Mouse (Mus musculus): ENCODE measurements around the gene Ccl25. TPM values are rescaled to one million over a fixed set of nuclear protein-coding genes. Genes with fewer than 3 reads are reported as not detected.

Ccl25 gene
- polyA plus RNA-seq (2012; rRNA removed), result 1.6 and 1.7 TPM in 2 replicates

DNA sequence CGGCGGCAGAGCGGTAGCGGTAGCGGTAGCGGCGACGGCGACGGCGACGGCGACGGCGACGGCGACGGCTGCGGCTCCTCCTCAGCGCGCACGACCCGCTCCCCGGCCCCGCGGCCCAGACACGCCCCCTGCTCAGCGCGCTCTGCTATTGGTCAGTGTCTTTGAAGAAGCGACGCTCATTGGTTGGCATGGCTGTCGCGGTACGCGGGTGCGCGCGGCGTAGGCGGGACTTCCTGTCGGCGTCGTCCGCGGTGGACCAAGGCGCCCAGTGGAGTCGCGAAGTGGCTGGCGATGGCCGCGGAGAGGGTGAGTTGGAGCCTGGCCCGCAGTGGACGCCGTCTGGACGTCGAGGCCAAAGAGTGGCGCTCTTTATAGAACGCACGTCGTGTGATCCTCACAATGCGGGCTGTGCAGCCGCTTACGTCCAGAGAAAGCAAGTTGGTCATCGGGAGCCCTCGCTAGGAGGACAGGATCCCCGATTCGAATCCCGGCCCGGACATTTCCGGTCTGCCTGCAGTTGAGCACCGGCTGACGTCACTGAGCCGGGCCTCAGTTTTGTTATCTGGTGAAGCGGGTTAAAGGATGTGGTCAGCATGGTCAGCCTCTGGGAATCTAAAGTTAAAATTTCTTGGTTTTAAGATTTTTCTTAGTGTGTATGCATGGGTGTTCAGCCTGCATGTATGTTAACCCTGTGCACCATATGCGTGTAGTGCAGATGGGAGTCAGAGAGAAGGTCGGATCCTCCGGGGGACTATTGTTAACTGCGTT lies at the start of gene Ccl25, which contains the start of gene Elavl1:
Gene Ccl25 (plus strand): TSS at position 228 of the 768 bp plus-strand sequence.
Gene Elavl1 (minus strand): TSS at position 431 of the 768 bp plus-strand sequence.
- H3K4me1 ChIP-seq (ENCODE audit: control insufficient read depth, insufficient read depth, insufficient read length), result peaks cover 9% of the 10 kb centered on the region

DNA sequence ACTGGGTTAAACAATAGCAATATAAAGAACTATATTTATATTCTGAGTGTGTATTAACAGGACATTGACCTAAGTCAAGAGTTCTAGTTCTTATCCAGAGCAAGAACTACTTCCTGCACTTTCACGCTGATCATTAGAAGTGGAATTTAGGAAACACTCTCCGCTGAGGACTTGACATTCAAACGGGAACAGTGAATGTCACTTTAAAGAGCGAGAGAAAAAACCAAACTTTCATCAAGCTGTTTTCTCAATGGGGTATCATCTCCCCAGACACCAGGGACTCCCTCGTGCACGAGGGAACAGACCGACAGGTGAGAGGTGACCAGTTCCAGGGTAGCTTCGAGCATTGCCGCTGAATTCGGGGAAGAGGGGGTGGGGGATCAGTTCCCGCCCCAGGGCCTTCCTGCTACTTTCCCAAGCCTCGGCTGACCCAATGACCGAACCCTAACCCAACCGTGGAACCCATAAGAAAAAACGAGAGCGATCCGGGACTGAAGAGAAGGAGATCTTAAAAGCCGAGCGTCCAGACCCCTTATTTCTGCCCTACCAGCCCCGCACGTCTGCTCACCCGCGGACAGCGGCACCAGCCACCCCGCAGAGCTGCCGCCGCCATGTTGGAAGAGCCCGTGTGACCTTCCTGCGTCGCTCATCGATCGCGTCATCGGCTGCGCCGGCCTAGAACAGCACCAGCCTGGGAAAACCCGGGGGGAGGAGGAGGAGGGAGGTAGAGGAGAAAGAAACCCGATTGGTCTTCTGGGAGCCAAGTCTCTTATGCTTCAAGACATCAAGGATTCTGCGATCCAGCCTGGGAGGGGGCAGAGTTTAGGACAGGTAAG lies 49.5 kb upstream of the Ccl25 start, which contains the start of gene Timm44:
Gene Timm44 (minus strand): TSS at position 639 of the 836 bp plus-strand sequence.
- H3K27ac ChIP-seq (ENCODE audit: insufficient read depth, low read length), result peak within 1 kb of the TSS; percentile 61
- H3K4me3 ChIP-seq (ENCODE audit: extremely low read depth, insufficient read depth, insufficient read length), result peak within 1 kb of the TSS; percentile 74
- WGBS, result under 1% methylated on average over 39 of the region's 39 CpGs
- TF ChIP-seq CTCF (IDR thresholded peaks at IDR 0.05; ENCODE audit: extremely low read depth, insufficient read depth, insufficient read length, insufficient replicate concordance) (no peak), POLR2A (IDR thresholded peaks at IDR 0.05; ENCODE audit: low read depth, low read length) (peak; percentile 58)
- peaks cover 4% of the 10 kb centered on the region; the same call in 1 of the 2 replicates for H3K4me1 ChIP-seq (ENCODE audit: control insufficient read depth, insufficient read depth, insufficient read length)
- no peaks in the 10 kb centered on the region for H3K27me3 ChIP-seq (ENCODE audit: control insufficient read depth, insufficient read depth, low read length)
- H3K36me3 ChIP-seq (ENCODE audit: control insufficient read depth, insufficient read depth, low read length), result peaks cover 5% of the 10 kb centered on the region; the same call in 1 of the 2 replicates
- peak; percentile 81 to 93 for DNase-seq (ENCODE audit: low read depth in 1 of 2, low spot score in 2 of 2)

More for the DNA sequence above, at the start of gene Ccl25, which contains the start of gene Elavl1:
- peak within 1 kb of the TSS; percentile 80 for H3K4me3 ChIP-seq (ENCODE audit: extremely low read depth, insufficient read depth, insufficient read length)
- H3K27ac ChIP-seq (ENCODE audit: insufficient read depth, low read length), result peak within 1 kb of the TSS; percentile 80
- DNase-seq (ENCODE audit: low read depth in 1 of 2, low spot score in 2 of 2), result peak; percentile 91 to 95
- no peak for TF ChIP-seq CTCF (IDR thresholded peaks at IDR 0.05; ENCODE audit: extremely low read depth, insufficient read depth, insufficient read length, insufficient replicate concordance)
- TF ChIP-seq POLR2A (IDR thresholded peaks at IDR 0.05; ENCODE audit: low read depth, low read length), result peak; percentile 33
- no peaks in the 10 kb centered on the region for H3K27me3 ChIP-seq (ENCODE audit: control insufficient read depth, insufficient read depth, low read length)
- under 1% methylated on average over 77 of the region's 78 CpGs for WGBS
- H3K36me3 ChIP-seq (ENCODE audit: control insufficient read depth, insufficient read depth, low read length), result peaks cover 2% of the 10 kb centered on the region; the same call in 1 of the 2 replicates

DNA sequence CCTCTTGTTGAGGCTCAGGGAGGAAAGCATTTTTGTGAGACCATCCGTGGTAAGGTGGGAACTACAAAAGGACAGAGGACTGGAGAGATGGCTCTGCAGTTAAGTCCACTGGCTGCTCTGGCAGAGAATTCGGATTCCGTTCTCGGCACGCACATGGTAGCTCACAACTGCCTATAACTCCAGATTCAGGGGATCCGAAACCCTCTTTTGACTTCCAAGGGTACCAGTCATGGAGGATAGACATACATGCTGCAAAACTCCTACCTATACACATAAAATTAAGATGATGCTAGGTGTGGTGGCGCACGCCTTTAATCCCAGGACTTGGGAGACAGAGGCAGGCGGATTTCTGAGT lies 48.9 kb upstream of the Ccl25 start:
- TF ChIP-seq POLR2A (IDR thresholded peaks at IDR 0.05; ENCODE audit: low read depth, low read length) (no peak), CTCF (IDR thresholded peaks at IDR 0.05; ENCODE audit: extremely low read depth, insufficient read depth, insufficient read length, insufficient replicate concordance) (no peak)
- peak overlapping the region; percentile 74 for H3K4me3 ChIP-seq (ENCODE audit: extremely low read depth, insufficient read depth, insufficient read length)
- peaks cover 4% of the 10 kb centered on the region; the same call in 1 of the 2 replicates for H3K4me1 ChIP-seq (ENCODE audit: control insufficient read depth, insufficient read depth, insufficient read length)
- H3K36me3 ChIP-seq (ENCODE audit: control insufficient read depth, insufficient read depth, low read length), result peaks cover 5% of the 10 kb centered on the region; the same call in 1 of the 2 replicates
- H3K27me3 ChIP-seq (ENCODE audit: control insufficient read depth, insufficient read depth, low read length), result no peaks in the 10 kb centered on the region
- DNase-seq (ENCODE audit: low read depth in 1 of 2, low spot score in 2 of 2), result no peak
- peak overlapping the region; percentile 61 for H3K27ac ChIP-seq (ENCODE audit: insufficient read depth, low read length)
- WGBS, result 22% methylated on average over 9 of the region's 9 CpGs

DNA sequence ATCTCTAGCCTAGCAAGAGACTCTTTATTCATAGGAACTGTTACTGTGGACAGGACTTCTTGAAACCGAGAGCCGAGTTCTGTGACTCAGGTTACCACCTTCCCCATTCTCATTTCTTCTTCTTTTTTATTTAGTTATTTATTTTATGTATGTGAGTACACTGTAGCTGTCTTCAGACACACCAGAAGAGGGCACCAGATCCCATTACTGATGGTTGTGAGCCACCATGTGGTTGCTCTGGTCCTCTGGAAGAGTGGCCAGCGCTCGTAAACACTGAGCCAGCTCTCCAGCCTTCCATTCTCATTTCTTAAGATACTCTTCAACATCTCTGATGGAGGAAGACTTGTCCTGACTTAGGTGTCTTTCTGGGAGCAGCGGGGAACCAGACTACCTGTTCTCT lies 32.3 kb upstream of the Ccl25 start:
- no peak for TF ChIP-seq POLR2A (IDR thresholded peaks at IDR 0.05; ENCODE audit: low read depth, low read length)
- TF ChIP-seq CTCF (IDR thresholded peaks at IDR 0.05; ENCODE audit: extremely low read depth, insufficient read depth, insufficient read length, insufficient replicate concordance), result no peak
- no peak for DNase-seq (ENCODE audit: low read depth in 1 of 2, low spot score in 2 of 2)
- H3K27ac ChIP-seq (ENCODE audit: insufficient read depth, low read length), result no peak overlapping the region
- 91% methylated on average over 5 of the region's 5 CpGs for WGBS
- peaks cover 28% of the 10 kb centered on the region for H3K36me3 ChIP-seq (ENCODE audit: control insufficient read depth, insufficient read depth, low read length)
- no peak overlapping the region for H3K4me3 ChIP-seq (ENCODE audit: extremely low read depth, insufficient read depth, insufficient read length)
- H3K4me1 ChIP-seq (ENCODE audit: control insufficient read depth, insufficient read depth, insufficient read length), result no peaks in the 10 kb centered on the region
- H3K27me3 ChIP-seq (ENCODE audit: control insufficient read depth, insufficient read depth, low read length), result no peaks in the 10 kb centered on the region

DNA sequence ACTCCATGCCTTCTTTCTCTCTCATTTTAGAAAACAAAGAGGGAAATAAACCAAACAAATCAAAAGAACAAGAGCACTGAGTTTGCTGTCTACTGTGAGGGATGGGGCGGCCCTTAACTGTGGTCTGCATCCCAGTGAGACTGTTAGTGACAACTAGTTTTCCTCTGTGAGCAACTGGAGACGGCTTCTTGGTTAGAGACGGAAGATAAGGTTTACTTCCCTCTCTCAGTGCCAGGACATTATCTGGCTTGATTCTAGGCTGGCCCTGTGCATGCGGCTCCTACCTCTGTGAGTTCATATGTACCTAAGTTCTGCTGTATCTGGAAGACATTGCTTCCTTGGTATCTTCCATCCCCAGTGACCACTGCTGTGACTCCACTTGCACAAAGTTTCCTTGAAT lies 27.2 kb upstream of the Ccl25 start:
- DNase-seq (ENCODE audit: low read depth in 1 of 2, low spot score in 2 of 2), result no peak
- TF ChIP-seq CTCF (IDR thresholded peaks at IDR 0.05; ENCODE audit: extremely low read depth, insufficient read depth, insufficient read length, insufficient replicate concordance), result no peak
- no peak for TF ChIP-seq POLR2A (IDR thresholded peaks at IDR 0.05; ENCODE audit: low read depth, low read length)
- Histone ChIP-seq H3K27ac (ENCODE audit: insufficient read depth, low read length) (no peak overlapping the region), H3K27me3 (ENCODE audit: control insufficient read depth, insufficient read depth, low read length) (no peaks in the 10 kb centered on the region), H3K4me1 (ENCODE audit: control insufficient read depth, insufficient read depth, insufficient read length) (no peaks in the 10 kb centered on the region), H3K36me3 (ENCODE audit: control insufficient read depth, insufficient read depth, low read length) (peaks cover 49% of the 10 kb centered on the region), H3K4me3 (ENCODE audit: extremely low read depth, insufficient read depth, insufficient read length) (no peak overlapping the region)
- 89% methylated on average over 4 of the region's 4 CpGs for WGBS

DNA sequence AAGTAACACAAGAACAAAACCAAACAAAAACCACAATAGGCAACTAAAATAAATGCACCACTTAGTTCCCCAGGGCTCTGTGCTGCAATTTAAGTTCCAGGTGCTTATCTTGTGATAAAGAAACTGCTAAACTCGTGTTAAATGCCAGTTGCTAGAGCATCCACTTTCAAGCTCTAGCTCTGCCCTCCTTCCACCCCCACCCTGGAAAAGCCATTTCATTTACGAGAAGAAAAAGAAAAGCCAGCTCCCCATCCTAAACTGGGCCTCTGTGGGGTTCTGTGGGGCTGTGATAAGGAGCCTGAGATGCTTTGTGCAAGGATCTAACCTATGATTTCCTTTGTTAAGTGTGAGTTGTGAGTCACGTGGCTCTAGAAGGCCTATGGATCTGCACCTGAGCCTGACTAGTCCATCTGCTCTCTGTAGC lies 20.9 kb upstream of the Ccl25 start:
- peaks cover 53% of the 10 kb centered on the region for H3K36me3 ChIP-seq (ENCODE audit: control insufficient read depth, insufficient read depth, low read length)
- no peak for DNase-seq (ENCODE audit: low read depth in 1 of 2, low spot score in 2 of 2)

More for the DNA sequence above, 20.9 kb upstream of the Ccl25 start:
- 69% methylated on average over 3 of the region's 3 CpGs for WGBS
- Histone ChIP-seq H3K27me3 (ENCODE audit: control insufficient read depth, insufficient read depth, low read length) (no peaks in the 10 kb centered on the region), H3K27ac (ENCODE audit: insufficient read depth, low read length) (no peak overlapping the region), H3K4me1 (ENCODE audit: control insufficient read depth, insufficient read depth, insufficient read length) (no peaks in the 10 kb centered on the region), H3K4me3 (ENCODE audit: extremely low read depth, insufficient read depth, insufficient read length) (no peak overlapping the region)
- TF ChIP-seq POLR2A (IDR thresholded peaks at IDR 0.05; ENCODE audit: low read depth, low read length) (no peak), CTCF (IDR thresholded peaks at IDR 0.05; ENCODE audit: extremely low read depth, insufficient read depth, insufficient read length, insufficient replicate concordance) (no peak)
